Comparison of ENCODE assay signal across 9 mouse cellular contexts in the genomic region with DNA sequence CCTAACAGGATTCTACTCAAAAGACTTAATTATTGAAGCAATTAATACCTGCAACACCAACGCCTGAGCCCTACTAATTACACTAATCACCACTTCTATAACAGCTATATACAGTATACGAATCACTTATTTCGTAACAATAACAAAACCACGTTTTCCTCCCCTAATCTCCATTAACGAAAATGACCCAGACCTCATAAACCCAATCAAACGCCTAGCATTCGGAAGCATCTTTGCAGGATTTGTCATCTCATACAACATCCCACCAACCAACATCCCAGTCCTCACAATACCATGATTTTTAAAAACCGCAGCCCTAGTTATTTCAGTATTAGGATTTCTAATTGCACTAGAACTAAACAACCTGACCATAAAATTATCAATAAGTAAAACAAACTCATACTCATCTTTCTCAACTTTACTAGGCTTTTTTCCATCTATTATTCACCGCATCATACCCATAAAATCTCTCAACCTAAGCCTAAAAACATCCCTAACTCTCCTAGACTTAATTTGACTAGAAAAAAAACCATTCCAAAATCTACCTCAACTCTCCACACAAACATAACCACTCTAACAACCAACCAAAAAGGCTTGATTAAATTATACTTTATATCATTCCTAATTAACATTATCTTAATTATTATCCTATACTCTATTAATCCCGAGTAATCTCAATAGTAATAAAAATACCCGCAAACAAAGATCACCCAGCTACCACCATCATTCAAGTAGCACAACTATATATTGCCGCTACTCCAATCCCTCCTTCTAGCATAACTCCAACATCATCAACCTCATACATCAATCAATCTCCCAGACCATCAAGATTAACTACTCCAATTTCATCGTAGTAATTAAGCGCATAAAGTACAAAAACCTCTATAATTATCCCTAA.
DNase-seq lines count a peak whose midpoint lies in the region; ATAC-seq and TF ChIP-seq lines count a peak whose summit lies in the region.
"Had no signal": no experiment of that assay in that cellular context is flagged by ENCODE, and none has a peak within 500 bp of the region (broad histone marks: within the 10 kb centered on the region; RNA-seq: fewer than 3 reads in every experiment).

No protein-coding gene starts in this region.

- no peaks in the 10 kb centered on the region for H3K36me3 ChIP-seq in lung, embryonic 14.5 days (ENCODE audit: insufficient read depth)
- no peaks in the 10 kb centered on the region for H3K36me3 ChIP-seq in neural tube, embryonic 14.5 days (ENCODE audit: control insufficient read depth, insufficient read depth, low read length)

- ATAC-seq in lung, embryonic 14.5 days (ENCODE audit: insufficient read depth): peak; percentile 100
- peak; percentile 96 for ATAC-seq in erythroid progenitor cell, adult 5-6 weeks (replicated peaks; ENCODE audit: low FRiP score, poor library complexity, severe bottlenecking)
- ATAC-seq in neural tube, embryonic 14.5 days (ENCODE audit: low read depth): peak; percentile 100

- no peak overlapping the region for H3K27ac ChIP-seq in lung, embryonic 14.5 days (ENCODE audit: low read depth)
- no peak overlapping the region for H3K27ac ChIP-seq in neural tube, embryonic 14.5 days (ENCODE audit: low read depth, low read length)

- WGBS in lung, embryonic 14.5 days: 84% methylated on average over 14 of the region's 14 CpGs
- 86% methylated on average over 14 of the region's 14 CpGs for WGBS in lung, adult 2 months
- WGBS in neural tube, embryonic 14.5 days: 90% methylated on average over 14 of the region's 14 CpGs

- TF ChIP-seq CTCF in lung, embryonic 14.5 days (IDR thresholded peaks at IDR 0.05; ENCODE audit: low read depth): no peak
- TF ChIP-seq CTCF in lung, adult 2 months (IDR thresholded peaks at IDR 0.05; ENCODE audit: insufficient read depth, low read length): no peak

- H3K4me3 ChIP-seq in lung, embryonic 14.5 days (ENCODE audit: low read depth, low read length): no peak overlapping the region
- no peak overlapping the region for H3K4me3 ChIP-seq in lung, adult 2 months (replicated peaks; ENCODE audit: extremely low read depth, low read depth, low read length)
- H3K4me3 ChIP-seq in neural tube, embryonic 14.5 days (ENCODE audit: low read depth, low read length): no peak overlapping the region

- H3K4me2 ChIP-seq in lung, embryonic 14.5 days: no peak overlapping the region
- no peak overlapping the region for H3K4me2 ChIP-seq in neural tube, embryonic 14.5 days (ENCODE audit: low read depth, low read length)

- TF ChIP-seq POLR2A in lung, adult 2 months (IDR thresholded peaks at IDR 0.05; ENCODE audit: borderline replicate concordance, extremely low read depth, low read depth, low read length): no peak

- H3K4me1 ChIP-seq in lung, embryonic 14.5 days (ENCODE audit: insufficient read depth): no peaks in the 10 kb centered on the region
- no peaks in the 10 kb centered on the region for H3K4me1 ChIP-seq in lung, adult 2 months (ENCODE audit: control insufficient read depth, insufficient read depth, low read length)
- H3K4me1 ChIP-seq in neural tube, embryonic 14.5 days (ENCODE audit: control insufficient read depth, insufficient read depth, low read length): no peaks in the 10 kb centered on the region

- DNase-seq in lung, embryonic 14.5 days: no peak
- no peak for DNase-seq in lung, adult 2 months
- peak; percentile 6 for DNase-seq in kidney, postnatal 10 days
- no peak for DNase-seq in testis, postnatal 10 days (ENCODE audit: low spot score)
- DNase-seq in layer of hippocampus, postnatal 10 days (ENCODE audit: low spot score in 2 of 2): no peak
- no peak for DNase-seq in lung, adult 18-20 months
- DNase-seq: heart, adult 18-20 months had no signal

- no peaks in the 10 kb centered on the region for H3K9me3 ChIP-seq in lung, embryonic 14.5 days (ENCODE audit: low read depth, low read length)
- no peaks in the 10 kb centered on the region for H3K9me3 ChIP-seq in neural tube, embryonic 14.5 days (ENCODE audit: control insufficient read depth, low read length)

- H3K27me3 ChIP-seq in lung, embryonic 14.5 days (ENCODE audit: insufficient read depth, low read length): no peaks in the 10 kb centered on the region
- H3K27me3 ChIP-seq in neural tube, embryonic 14.5 days (ENCODE audit: control insufficient read depth, insufficient read depth, low read length): no peaks in the 10 kb centered on the region

- H3K9ac ChIP-seq in lung, embryonic 14.5 days: no peak overlapping the region
- no peak overlapping the region for H3K9ac ChIP-seq in neural tube, embryonic 14.5 days (replicated peaks; ENCODE audit: low read depth, low read length)
